Mouse (Mus musculus) embryonic fibroblast, embryonic 13.5 days (primary cell): Measurements from ENCODE around the gene Atrn.

Experiments used
- CTCF ChIP-seq: IDR thresholded peaks from 2 replicates; pipeline ENCODE4 v1.5.1; 2011; ENCODE audit warnings: mild to moderate bottlenecking, control low read depth, low read length, moderate library complexity, borderline replicate concordance; ENCODE audit not compliant: insufficient read depth
- POLR2A ChIP-seq: IDR thresholded peaks from 2 replicates; pipeline ENCODE4 v1.6.1; 2011; ENCODE audit warnings: low read depth, mild to moderate bottlenecking, control low read depth, low read length, moderate library complexity

- TF ChIP-seq POLR2A (no peak), CTCF (no peak)
Observed at GRCm38 (mm10) chr2:131052862-131053418, 146.6 kb downstream of the Atrn start.
